Mouse (Mus musculus): ENCODE measurements around the gene Tead3. TPM values are rescaled to one million over a fixed set of nuclear protein-coding genes. Genes with fewer than 3 reads are reported as not detected.
A peak's percentile ranks its signal among the peaks of the same experiment; 100 is the strongest.

Tead3 gene
- polyA plus RNA-seq, 1 experiment from 2014 or later, result 1.8 TPM

- Histone ChIP-seq H3K36me3 (no peaks in the 10 kb centered on the region), H3K9me3 (no peaks in the 10 kb centered on the region), H3K9ac (no peak overlapping the region), H3K4me2 (no peak overlapping the region), H3K27me3 (peaks cover 34% of the 10 kb centered on the region), H3K4me1 (replicated peaks) (peaks cover 10% of the 10 kb centered on the region), H3K27ac (replicated peaks) (no peak overlapping the region), H3K4me3 (no peak overlapping the region)
- WGBS, result 88% methylated on average over 12 of the region's 12 CpGs
- no peak for ATAC-seq (ENCODE audit: low FRiP score, low read depth)
These were observed 5.3 kb upstream of the Tead3 start for GRCm38 (mm10) chr17:28355871-28356270.

DNA sequence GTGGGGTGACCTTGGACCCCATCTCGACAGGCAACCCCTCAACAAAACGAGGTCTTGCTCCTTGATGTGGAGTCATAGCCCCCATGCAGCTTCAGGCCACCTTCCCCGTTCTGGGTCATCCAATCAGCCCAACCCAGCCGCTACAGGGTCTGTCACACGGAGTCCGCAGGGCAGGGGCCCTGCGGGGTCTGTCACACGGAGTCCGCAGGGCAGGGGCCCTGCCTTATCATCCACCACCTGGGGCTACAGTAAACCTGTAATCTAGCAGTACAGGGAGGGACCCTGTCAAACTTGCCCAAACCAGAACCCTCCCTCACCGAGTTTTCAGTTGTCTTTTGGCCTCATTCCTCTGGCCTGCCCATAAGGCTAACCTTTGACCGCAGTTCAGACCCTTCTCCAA is 1.4 kb upstream of the Tead3 start:
- Histone ChIP-seq H3K4me1 (replicated peaks) (peaks cover 26% of the 10 kb centered on the region), H3K9me3 (no peaks in the 10 kb centered on the region), H3K27me3 (peaks cover 12% of the 10 kb centered on the region), H3K27ac (replicated peaks) (no peak overlapping the region), H3K9ac (no peak overlapping the region), H3K4me2 (0 out of 2 replicates have a peak overlapping the region, but pooled peaks have one; percentile 98), H3K36me3 (no peaks in the 10 kb centered on the region), H3K4me3 (no peak overlapping the region)
- ATAC-seq (ENCODE audit: low FRiP score, low read depth), result no peak
- WGBS, result 11% methylated on average over 11 of the region's 11 CpGs

DNA sequence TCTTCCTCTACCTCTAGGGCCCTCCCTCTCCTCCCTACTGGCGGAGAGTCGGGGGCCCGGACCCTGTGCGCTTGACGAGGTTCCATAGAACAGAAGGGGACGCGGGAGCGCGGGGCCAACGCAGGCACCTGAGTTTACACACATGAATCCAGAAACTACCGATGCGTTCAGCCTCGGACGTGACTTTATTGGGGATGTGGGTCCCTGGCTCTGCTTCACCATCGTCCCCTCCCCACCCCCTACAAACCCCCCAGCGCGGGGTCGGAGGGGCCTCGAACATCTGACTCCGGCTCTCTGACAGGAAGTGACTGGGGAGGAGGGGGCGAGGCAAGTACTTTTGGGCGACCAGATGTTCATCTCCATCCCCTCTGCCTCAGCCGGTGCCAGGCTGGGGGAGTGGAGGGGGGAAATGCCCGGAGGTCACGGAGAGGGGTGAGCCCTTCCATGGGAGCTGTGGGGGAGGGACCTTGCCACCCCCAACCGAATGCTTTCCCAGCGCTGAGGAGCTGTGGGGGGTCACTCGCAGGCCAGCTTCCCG is 805 bp upstream of the Tead3 start:
- ATAC-seq (ENCODE audit: low FRiP score, low read depth), result no peak; the same call in 1 of the 2 replicates
- peaks cover 13% of the 10 kb centered on the region for H3K27me3 ChIP-seq
- H3K9ac ChIP-seq, result peak overlapping the region; percentile 48
- no peaks in the 10 kb centered on the region for H3K9me3 ChIP-seq
- no peaks in the 10 kb centered on the region for H3K36me3 ChIP-seq
- peak overlapping the region; percentile 50 for H3K4me3 ChIP-seq
- 0 out of 2 replicates have a peak overlapping the region, but pooled peaks have one; percentile 61 for H3K27ac ChIP-seq (replicated peaks)
- peaks cover 26% of the 10 kb centered on the region for H3K4me1 ChIP-seq (replicated peaks)
- H3K4me2 ChIP-seq, result peak overlapping the region; percentile 98
- WGBS, result 2% methylated on average over 29 of the region's 29 CpGs

- Histone ChIP-seq H3K9me3 (no peaks in the 10 kb centered on the region), H3K4me2 (peak overlapping the region; percentile 98), H3K36me3 (no peaks in the 10 kb centered on the region), H3K27me3 (peaks cover 15% of the 10 kb centered on the region), H3K9ac (peak overlapping the region; percentile 55), H3K4me3 (peak overlapping the region; percentile 50), H3K4me1 (replicated peaks) (peaks cover 35% of the 10 kb centered on the region), H3K27ac (replicated peaks) (peak overlapping the region; percentile 46)
- WGBS, result under 1% methylated on average over 45 of the region's 54 CpGs
- peak; percentile 37; the same call in 1 of the 2 replicates for ATAC-seq (ENCODE audit: low FRiP score, low read depth)
These were observed 634 bp downstream of the Tead3 start for GRCm38 (mm10) chr17:28349901-28350465.

DNA sequence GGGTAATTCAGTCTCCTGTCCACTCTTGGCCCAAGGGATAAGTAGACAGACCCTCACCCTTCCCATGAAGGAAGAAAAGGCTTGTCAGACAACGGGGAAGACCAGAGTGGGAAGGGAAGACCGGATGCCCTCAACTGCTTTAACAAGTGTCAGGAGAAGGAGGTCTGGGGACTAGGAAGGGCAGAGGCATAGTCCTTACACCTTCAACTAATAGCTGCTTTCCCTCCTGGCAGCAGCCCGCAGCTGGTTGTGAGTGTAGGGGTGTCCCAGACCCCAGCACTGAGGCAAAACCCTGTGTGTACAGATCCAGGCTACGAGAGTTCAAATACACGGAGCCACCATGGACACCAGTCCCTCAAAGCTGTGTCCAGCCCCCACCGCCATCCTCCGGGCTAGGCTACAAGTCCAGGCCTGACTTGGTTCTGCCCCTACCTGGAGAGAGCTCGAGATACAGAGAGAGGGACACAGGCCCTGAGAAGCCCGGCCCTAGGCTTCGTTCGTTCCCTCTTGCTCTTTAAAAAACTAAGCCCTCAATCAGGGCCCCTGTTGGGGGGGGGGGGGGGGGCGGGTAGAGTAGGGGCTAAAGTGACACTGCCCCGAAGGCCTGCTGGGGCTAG is 1.2 kb downstream of the Tead3 start:
- ATAC-seq (ENCODE audit: low FRiP score, low read depth), result no peak
- Histone ChIP-seq H3K9me3 (no peaks in the 10 kb centered on the region), H3K27me3 (peaks cover 15% of the 10 kb centered on the region), H3K36me3 (no peaks in the 10 kb centered on the region), H3K9ac (peak overlapping the region; percentile 55; the same call in 1 of the 2 replicates), H3K27ac (replicated peaks) (no peak overlapping the region), H3K4me3 (peak overlapping the region; percentile 50), H3K4me2 (peak overlapping the region; percentile 98), H3K4me1 (replicated peaks) (peaks cover 35% of the 10 kb centered on the region)
- WGBS, result 17% methylated on average over 13 of the region's 13 CpGs

- H3K27me3 ChIP-seq, result peaks cover 15% of the 10 kb centered on the region
- ATAC-seq (ENCODE audit: low FRiP score, low read depth), result no peak
- no peak overlapping the region for H3K27ac ChIP-seq (replicated peaks)
- no peak overlapping the region for H3K4me2 ChIP-seq
- H3K9me3 ChIP-seq, result no peaks in the 10 kb centered on the region
- H3K9ac ChIP-seq, result no peak overlapping the region
- WGBS, result 68% methylated on average over 6 of the region's 6 CpGs
- H3K4me1 ChIP-seq (replicated peaks), result peaks cover 35% of the 10 kb centered on the region
- H3K36me3 ChIP-seq, result no peaks in the 10 kb centered on the region
- H3K4me3 ChIP-seq, result no peak overlapping the region
These were observed 2.4 kb downstream of the Tead3 start for GRCm38 (mm10) chr17:28348211-28348610.

- peaks cover 15% of the 10 kb centered on the region for H3K27me3 ChIP-seq
- H3K36me3 ChIP-seq, result no peaks in the 10 kb centered on the region
- H3K4me3 ChIP-seq, result no peak overlapping the region
- H3K27ac ChIP-seq (replicated peaks), result no peak overlapping the region
- peaks cover 35% of the 10 kb centered on the region for H3K4me1 ChIP-seq (replicated peaks)
- no peak overlapping the region for H3K4me2 ChIP-seq
- 82% methylated on average over 10 of the region's 10 CpGs for WGBS
- ATAC-seq (ENCODE audit: low FRiP score, low read depth), result no peak
- no peaks in the 10 kb centered on the region for H3K9me3 ChIP-seq
- H3K9ac ChIP-seq, result no peak overlapping the region
These were observed 3.3 kb downstream of the Tead3 start for GRCm38 (mm10) chr17:28347327-28347726.

DNA sequence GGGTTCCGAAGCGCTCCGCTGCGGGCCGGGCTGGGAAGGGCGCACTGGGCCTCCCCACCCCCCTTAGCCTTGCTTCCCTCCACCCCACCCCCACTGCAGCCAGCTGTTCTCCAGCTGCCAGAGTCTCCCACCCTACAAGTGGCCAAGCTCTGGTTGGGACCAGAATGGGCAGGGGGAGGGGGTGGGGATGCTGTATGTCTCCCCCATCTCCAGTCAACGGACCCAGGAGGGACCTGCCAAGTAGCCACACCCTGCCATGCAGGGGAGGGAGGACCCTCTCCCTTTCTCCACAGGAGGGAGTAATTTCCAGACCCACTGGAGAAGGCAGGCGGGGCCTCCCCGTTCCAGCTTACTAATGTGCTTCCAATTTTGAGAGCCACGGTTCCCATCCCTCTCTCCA is 4.7 kb downstream of the Tead3 start:
- Histone ChIP-seq H3K27ac (replicated peaks) (no peak overlapping the region), H3K9ac (0 out of 2 replicates have a peak overlapping the region, but pooled peaks have one; percentile 8), H3K36me3 (no peaks in the 10 kb centered on the region), H3K4me3 (no peak overlapping the region), H3K4me2 (no peak overlapping the region; the same call in 1 of the 2 replicates), H3K27me3 (peaks cover 6% of the 10 kb centered on the region; the same call in 1 of the 2 replicates), H3K4me1 (replicated peaks) (peaks cover 33% of the 10 kb centered on the region), H3K9me3 (no peaks in the 10 kb centered on the region)
- ATAC-seq (ENCODE audit: low FRiP score, low read depth), result no peak
- 15% methylated on average over 10 of the region's 10 CpGs for WGBS

- WGBS, result 22% methylated on average over 8 of the region's 8 CpGs
- ATAC-seq (ENCODE audit: low FRiP score, low read depth), result no peak
- H3K9ac ChIP-seq, result 0 out of 2 replicates have a peak overlapping the region, but pooled peaks have one; percentile 8
These were observed 5.3 kb downstream of the Tead3 start for GRCm38 (mm10) chr17:28345271-28345721.

DNA sequence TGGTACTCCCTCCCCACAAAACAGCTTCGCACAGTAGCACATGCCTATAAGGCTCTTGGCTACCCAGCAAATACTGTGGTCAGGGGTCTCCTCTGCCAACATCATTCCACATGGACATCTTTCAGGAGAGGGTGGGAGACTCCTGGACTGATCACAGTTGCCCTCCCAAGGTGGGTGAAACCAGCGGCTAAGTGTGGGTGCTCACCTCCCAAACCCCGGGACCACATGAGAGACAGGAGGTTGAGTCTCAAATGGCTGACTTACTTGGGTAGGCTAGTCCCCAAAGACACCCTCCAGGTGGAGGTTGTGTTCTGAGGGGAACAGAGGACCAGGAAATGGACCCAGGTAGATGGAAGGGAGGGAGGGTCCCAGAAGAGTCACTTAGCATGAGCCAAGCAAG is 5.9 kb downstream of the Tead3 start:
- Histone ChIP-seq H3K4me2 (no peak overlapping the region), H3K4me1 (replicated peaks) (peaks cover 24% of the 10 kb centered on the region), H3K36me3 (no peaks in the 10 kb centered on the region), H3K27me3 (peaks cover 6% of the 10 kb centered on the region; the same call in 1 of the 2 replicates), H3K9ac (no peak overlapping the region), H3K27ac (replicated peaks) (no peak overlapping the region), H3K9me3 (no peaks in the 10 kb centered on the region), H3K4me3 (no peak overlapping the region)
- ATAC-seq (ENCODE audit: low FRiP score, low read depth), result no peak
- 61% methylated on average over 3 of the region's 3 CpGs for WGBS

More at GRCm38 (mm10) chr17:28345271-28345721, 5.3 kb downstream of the Tead3 start:
- peaks cover 6% of the 10 kb centered on the region; the same call in 1 of the 2 replicates for H3K27me3 ChIP-seq
- no peak overlapping the region; the same call in 1 of the 2 replicates for H3K4me2 ChIP-seq
- no peak overlapping the region for H3K27ac ChIP-seq (replicated peaks)
- no peak overlapping the region for H3K4me3 ChIP-seq
- H3K36me3 ChIP-seq, result no peaks in the 10 kb centered on the region
- peaks cover 30% of the 10 kb centered on the region for H3K4me1 ChIP-seq (replicated peaks)
- H3K9me3 ChIP-seq, result no peaks in the 10 kb centered on the region

DNA sequence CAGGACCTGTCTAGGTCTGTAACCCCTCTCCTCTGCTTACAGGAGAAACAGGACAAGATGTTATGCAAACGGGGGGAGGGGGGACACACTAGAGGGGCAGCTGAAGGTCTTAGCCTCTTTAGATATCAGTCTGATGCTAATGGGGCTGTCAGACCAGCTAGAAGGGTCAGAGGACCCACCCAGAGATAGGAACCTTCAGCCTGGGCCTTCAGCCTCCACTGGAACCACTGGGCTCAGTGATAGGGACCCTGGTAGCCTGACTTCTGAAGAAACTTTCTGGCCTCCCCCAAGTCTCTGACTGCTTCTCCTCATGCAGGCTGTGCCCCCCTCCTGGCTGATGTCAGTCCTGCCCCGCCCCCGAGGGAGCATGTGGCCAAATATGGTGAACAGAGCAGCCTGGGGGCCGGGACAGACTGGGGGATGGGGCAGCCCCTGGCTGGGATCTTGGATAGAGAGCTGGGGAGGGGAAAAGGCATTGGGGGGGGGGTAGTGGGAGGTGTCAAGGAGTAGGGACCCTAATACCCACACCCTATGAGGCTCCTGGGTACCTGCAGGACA is 6.5 kb downstream of the Tead3 start:
- Histone ChIP-seq H3K4me2 (no peak overlapping the region), H3K27me3 (peaks cover 6% of the 10 kb centered on the region; the same call in 1 of the 2 replicates), H3K4me3 (no peak overlapping the region), H3K4me1 (replicated peaks) (peaks cover 24% of the 10 kb centered on the region), H3K9me3 (no peaks in the 10 kb centered on the region), H3K9ac (no peak overlapping the region), H3K27ac (replicated peaks) (no peak overlapping the region), H3K36me3 (no peaks in the 10 kb centered on the region)
- WGBS, result 39% methylated on average over 4 of the region's 4 CpGs
- ATAC-seq (ENCODE audit: low FRiP score, low read depth), result no peak

- Histone ChIP-seq H3K36me3 (no peaks in the 10 kb centered on the region), H3K9me3 (no peaks in the 10 kb centered on the region), H3K27ac (replicated peaks) (no peak overlapping the region), H3K4me1 (replicated peaks) (peaks cover 19% of the 10 kb centered on the region), H3K4me2 (peak overlapping the region; percentile 54), H3K9ac (peak overlapping the region; percentile 18; the same call in 1 of the 2 replicates), H3K27me3 (no peaks in the 10 kb centered on the region; the same call in 1 of the 2 replicates), H3K4me3 (peak overlapping the region; percentile 18)
- 7% methylated on average over 26 of the region's 26 CpGs for WGBS
- peak; percentile 67 for ATAC-seq (ENCODE audit: low FRiP score, low read depth)
These were observed 9.5 kb downstream of the Tead3 start for GRCm38 (mm10) chr17:28341091-28341490.
